Mouse (Mus musculus) embryonic facial prominence, embryonic 14.5 days (tissue): ENCODE data around the gene Nans. TPM values are rescaled to one million over a fixed set of nuclear protein-coding genes. Genes with fewer than 3 reads are reported as not detected.

ENCODE experiments used
- ATAC-seq: fragments of 200-750 bp; cut with Nextera tagmentation; 2 replicates; pipeline ENCODE4 v1.8.0; 2017; ENCODE audit warnings: low read depth, moderate number of reproducible peaks, moderate TSS enrichment
- DNase-seq: peaks from one replicate; pipeline ENCODE4 v3.0.0-alpha.2; 2015; ENCODE audit warnings: low spot score
- H3K27ac ChIP-seq: fragments of 300-500 bp; sonication (generic); replicated peaks from 2 replicates; pipeline ENCODE4 v1.5.1; 2014; ENCODE audit warnings: low read depth, mild to moderate bottlenecking, low read length, moderate library complexity
- H3K27me3 ChIP-seq: fragments of 300-500 bp; sonication (generic); replicated peaks from 2 replicates; pipeline ENCODE4 v1.6.1; 2014; ENCODE audit warnings: low read length; ENCODE audit not compliant: control insufficient read depth, insufficient read depth
- H3K36me3 ChIP-seq: fragments of 300-500 bp; sonication (generic); 2 replicates; pipeline ENCODE4 v1.6.1; 2014; ENCODE audit warnings: low read length, mixed read lengths; ENCODE audit not compliant: control insufficient read depth, insufficient read depth
- H3K4me1 ChIP-seq: fragments of 300-500 bp; sonication (generic); 2 replicates; pipeline ENCODE4 v1.6.1; 2014; ENCODE audit warnings: antibody characterized with exemption, low read length; ENCODE audit not compliant: control insufficient read depth, insufficient read depth
- H3K4me2 ChIP-seq: fragments of 300-500 bp; sonication (generic); 2 replicates; pipeline ENCODE4 v1.6.1; 2014; ENCODE audit warnings: low read depth, mild to moderate bottlenecking, low read length, moderate library complexity, mixed read lengths
- H3K4me3 ChIP-seq: fragments of 300-500 bp; sonication (generic); 2 replicates; pipeline ENCODE4 v1.5.1; 2014; ENCODE audit warnings: low read depth, mild to moderate bottlenecking, low read length
- H3K9ac ChIP-seq: fragments of 300-500 bp; sonication (generic); 2 replicates; pipeline ENCODE4 v1.6.1; 2014; ENCODE audit warnings: low read depth, mild to moderate bottlenecking, low read length, moderate library complexity, mixed read lengths
- H3K9me3 ChIP-seq: fragments of 300-500 bp; sonication (generic); 2 replicates; pipeline ENCODE4 v1.6.1; 2016; ENCODE audit warnings: low read length; ENCODE audit not compliant: control insufficient read depth
- WGBS: fragments of 180-500 bp; shearing (Covaris S2); extraction: QIAGEN DNeasy Blood & Tissue Kit; methylation state at CpG from one replicate; pipeline ENCODE4 v1.1.7; 2014; 5-methylcytosine and 5-hydroxymethylcytosine counted together
- polyA plus RNA-seq: library from polyadenylated mRNA; unstranded; fragments of >200 nt; fragmentation: Nextera tagmentation; extraction: Ambion mirVana; gene quantifications from 2 replicates; pipeline ENCODE4 v1.2.1, GENCODE M21; 2014

The Nans gene
- polyA plus RNA-seq, 1 experiment from 2014 or later: 75.3 TPM

- Histone ChIP-seq H3K4me2 (no peak overlapping the region), H3K27ac (no peak overlapping the region), H3K4me3 (no peak overlapping the region), H3K9me3 (no peaks in the 10 kb centered on the region), H3K4me1 (no peaks in the 10 kb centered on the region), H3K27me3 (no peaks in the 10 kb centered on the region), H3K36me3 (peaks cover 85% of the 10 kb centered on the region), H3K9ac (no peak overlapping the region)
- DNase-seq (no peak), ATAC-seq (no peak)
- 75% methylated on average over 3 of the region's 3 CpGs for WGBS
Measured at GRCm38 (mm10) chr4:46498511-46498910, 9.5 kb downstream of the Nans start.

GRCm38 (mm10) chr4:46498976-46499375, 9.9 kb downstream of the Nans start:
- Histone ChIP-seq H3K27me3 (no peaks in the 10 kb centered on the region), H3K36me3 (peaks cover 85% of the 10 kb centered on the region), H3K4me1 (no peaks in the 10 kb centered on the region), H3K4me3 (no peak overlapping the region), H3K27ac (no peak overlapping the region), H3K9ac (no peak overlapping the region), H3K4me2 (no peak overlapping the region), H3K9me3 (no peaks in the 10 kb centered on the region)
- DNase-seq: peak; percentile 24
- no peak; the same call in 1 of the 2 replicates for ATAC-seq
- 15% methylated on average over 4 of the region's 4 CpGs for WGBS

- Histone ChIP-seq H3K9me3 (no peaks in the 10 kb centered on the region), H3K4me3 (no peak overlapping the region), H3K27me3 (peaks cover 11% of the 10 kb centered on the region; the same call in 1 of the 2 replicates), H3K27ac (no peak overlapping the region), H3K36me3 (peaks cover 68% of the 10 kb centered on the region), H3K9ac (no peak overlapping the region), H3K4me2 (no peak overlapping the region), H3K4me1 (peaks cover 3% of the 10 kb centered on the region; the same call in 1 of the 2 replicates)
- ATAC-seq (no peak), DNase-seq (no peak)
- 68% methylated on average over 15 of the region's 16 CpGs for WGBS
Measured at GRCm38 (mm10) chr4:46502606-46503502, 13.8 kb downstream of the Nans start.

- Histone ChIP-seq H3K4me1 (peaks cover 3% of the 10 kb centered on the region; the same call in 1 of the 2 replicates), H3K27ac (no peak overlapping the region), H3K9me3 (no peaks in the 10 kb centered on the region), H3K4me2 (no peak overlapping the region), H3K9ac (no peak overlapping the region), H3K27me3 (peaks cover 11% of the 10 kb centered on the region; the same call in 1 of the 2 replicates), H3K4me3 (no peak overlapping the region), H3K36me3 (peaks cover 58% of the 10 kb centered on the region)
- 75% methylated on average over 3 of the region's 3 CpGs for WGBS
- no peak for DNase-seq
- ATAC-seq: no peak
Measured at GRCm38 (mm10) chr4:46503881-46504280, 14.8 kb downstream of the Nans start.

- Histone ChIP-seq H3K27me3 (peaks cover 11% of the 10 kb centered on the region; the same call in 1 of the 2 replicates), H3K4me3 (no peak overlapping the region), H3K9me3 (no peaks in the 10 kb centered on the region), H3K27ac (no peak overlapping the region), H3K4me2 (no peak overlapping the region), H3K4me1 (peaks cover 3% of the 10 kb centered on the region; the same call in 1 of the 2 replicates), H3K9ac (no peak overlapping the region), H3K36me3 (peaks cover 42% of the 10 kb centered on the region)
- 55% methylated on average over 8 of the region's 8 CpGs for WGBS
- no peak for ATAC-seq
- peak; percentile 22 for DNase-seq
Measured at GRCm38 (mm10) chr4:46505361-46506057, 16.5 kb downstream of the Nans start.

- Histone ChIP-seq H3K27ac (no peak overlapping the region; the same call in 1 of the 2 replicates), H3K4me3 (peak overlapping the region; percentile 68), H3K27me3 (peaks cover 11% of the 10 kb centered on the region; the same call in 1 of the 2 replicates), H3K9me3 (no peaks in the 10 kb centered on the region), H3K4me1 (peaks cover 3% of the 10 kb centered on the region; the same call in 1 of the 2 replicates), H3K4me2 (peak overlapping the region; percentile 94), H3K36me3 (peaks cover 27% of the 10 kb centered on the region), H3K9ac (peak overlapping the region; percentile 65)
- DNase-seq: peak; percentile 97
- WGBS: under 1% methylated on average over 52 of the region's 94 CpGs
- ATAC-seq: peak; percentile 95
Measured at GRCm38 (mm10) chr4:46506801-46507610, 18.0 kb downstream of the Nans start.

- Histone ChIP-seq H3K4me1 (peaks cover 3% of the 10 kb centered on the region; the same call in 1 of the 2 replicates), H3K27me3 (peaks cover 11% of the 10 kb centered on the region; the same call in 1 of the 2 replicates), H3K9ac (no peak overlapping the region), H3K9me3 (no peaks in the 10 kb centered on the region), H3K4me3 (peak overlapping the region; percentile 68), H3K4me2 (peak overlapping the region; percentile 94), H3K27ac (no peak overlapping the region), H3K36me3 (peaks cover 18% of the 10 kb centered on the region)
- ATAC-seq: peak; percentile 62
- WGBS: 10% methylated on average over 16 of the region's 16 CpGs
- DNase-seq: peak; percentile 83
Measured at GRCm38 (mm10) chr4:46507736-46508460, 18.9 kb downstream of the Nans start.
